Mouse (Mus musculus): ENCODE data around the gene Lctl.

GRCm38 (mm10) chr9:64067787-64068186 lies 49.2 kb upstream of the Lctl start:
- TF ChIP-seq POLR2A (IDR thresholded peaks at IDR 0.05; ENCODE audit: borderline replicate concordance, control insufficient read depth, low read depth, low read length) (no peak), CTCF (IDR thresholded peaks at IDR 0.05; ENCODE audit: control insufficient read depth, insufficient read depth, low read length) (no peak)

Measured in bone marrow, adult 2 months (tissue).